Mouse (Mus musculus) spleen, adult 2 months (tissue): Measurements from ENCODE around the gene Ren1.

ENCODE experiments used
- CTCF ChIP-seq: fragments of 200-500 bp; IDR thresholded peaks from 2 replicates; pipeline ENCODE4 v1.5.1; 2011; ENCODE audit warnings: mild to moderate bottlenecking, inconsistent platforms; ENCODE audit not compliant: insufficient read depth, insufficient read length, insufficient replicate concordance; ENCODE audit errors: extremely low read depth
- POLR2A ChIP-seq: fragments of 200-500 bp; IDR thresholded peaks from 2 replicates; pipeline ENCODE4 v1.6.1; 2011; ENCODE audit warnings: low read depth, low read length, inconsistent platforms

GRCm38 (mm10) chr1:133396693-133397092 is 46.4 kb downstream of the Ren1 start:
- TF ChIP-seq POLR2A (no peak), CTCF (no peak)
